ENCODE assay signal across 8 mouse cellular contexts in genomic region chr3:84951698-84952097, GRCm38 (mm10).
DNase-seq lines count a peak whose midpoint lies in the region; ATAC-seq lines count a peak whose summit lies in the region.

No protein-coding gene starts in this region.

- 18% methylated on average over 2 of the region's 2 CpGs for WGBS in kidney, embryonic 14.5 days
- WGBS in embryonic facial prominence, embryonic 12.5 days, result 35% methylated on average over 2 of the region's 2 CpGs
- WGBS in hindbrain, embryonic 15.5 days, result 23% methylated on average over 2 of the region's 2 CpGs
- 35% methylated on average over 2 of the region's 2 CpGs for WGBS in neural tube, embryonic 12.5 days

- no peak for DNase-seq in kidney, postnatal 14 days
- no peak for DNase-seq in Muller cell, postnatal 12 days (ENCODE audit: inconsistent ontology term)
- DNase-seq in spleen, postnatal 14 days (ENCODE audit: low spot score in 2 of 2), result no peak

- ATAC-seq in kidney, embryonic 14.5 days (ENCODE audit: low FRiP score, low TSS enrichment), result peak; percentile 76
- no peak for ATAC-seq in embryonic facial prominence, embryonic 12.5 days (ENCODE audit: insufficient number of reproducible peaks, insufficient read depth, low FRiP score, low TSS enrichment)
- ATAC-seq in hindbrain, embryonic 15.5 days (ENCODE audit: low FRiP score, low read depth), result peak; percentile 73
- ATAC-seq in neural tube, embryonic 12.5 days (ENCODE audit: low FRiP score, low read depth), result peak; percentile 67; the same call in 1 of the 2 replicates
- no peak for ATAC-seq in megakaryocyte progenitor cell, adult 5-6 weeks (replicated peaks; ENCODE audit: poor library complexity)

- H3K4me3 ChIP-seq in kidney, embryonic 14.5 days (ENCODE audit: low read length), result peak overlapping the region; percentile 45
- H3K4me3 ChIP-seq in embryonic facial prominence, embryonic 12.5 days, result peak overlapping the region; percentile 38
- H3K4me3 ChIP-seq in hindbrain, embryonic 15.5 days, result peak overlapping the region; percentile 61
- peak overlapping the region; percentile 47 for H3K4me3 ChIP-seq in neural tube, embryonic 12.5 days

- no peak overlapping the region for H3K27ac ChIP-seq in kidney, embryonic 14.5 days (ENCODE audit: low read depth, low read length)
- H3K27ac ChIP-seq in embryonic facial prominence, embryonic 12.5 days, result peak overlapping the region; percentile 84; the same call in 1 of the 2 replicates
- peak overlapping the region; percentile 93 for H3K27ac ChIP-seq in hindbrain, embryonic 15.5 days (replicated peaks)
- H3K27ac ChIP-seq in neural tube, embryonic 12.5 days, result no peak overlapping the region

- H3K4me2 ChIP-seq in kidney, embryonic 14.5 days (replicated peaks; ENCODE audit: low read depth, low read length), result peak overlapping the region; percentile 52
- peak overlapping the region; percentile 73 for H3K4me2 ChIP-seq in embryonic facial prominence, embryonic 12.5 days (replicated peaks)
- peak overlapping the region; percentile 68 for H3K4me2 ChIP-seq in hindbrain, embryonic 15.5 days
- peak overlapping the region; percentile 68 for H3K4me2 ChIP-seq in neural tube, embryonic 12.5 days (replicated peaks)

- H3K36me3 ChIP-seq in kidney, embryonic 14.5 days (ENCODE audit: control insufficient read depth, insufficient read depth, low read length), result no peaks in the 10 kb centered on the region
- H3K36me3 ChIP-seq in embryonic facial prominence, embryonic 12.5 days, result no peaks in the 10 kb centered on the region
- H3K36me3 ChIP-seq in hindbrain, embryonic 15.5 days, result no peaks in the 10 kb centered on the region
- H3K36me3 ChIP-seq in neural tube, embryonic 12.5 days, result no peaks in the 10 kb centered on the region

- no peak overlapping the region for H3K9ac ChIP-seq in kidney, embryonic 14.5 days (ENCODE audit: low read depth, low read length)
- no peak overlapping the region for H3K9ac ChIP-seq in embryonic facial prominence, embryonic 12.5 days
- peak overlapping the region; percentile 75 for H3K9ac ChIP-seq in hindbrain, embryonic 15.5 days
- H3K9ac ChIP-seq in neural tube, embryonic 12.5 days, result no peak overlapping the region

- no peaks in the 10 kb centered on the region for H3K9me3 ChIP-seq in kidney, embryonic 14.5 days (ENCODE audit: control insufficient read depth, low read length)
- H3K9me3 ChIP-seq in embryonic facial prominence, embryonic 12.5 days, result no peaks in the 10 kb centered on the region
- no peaks in the 10 kb centered on the region for H3K9me3 ChIP-seq in hindbrain, embryonic 15.5 days
- no peaks in the 10 kb centered on the region for H3K9me3 ChIP-seq in neural tube, embryonic 12.5 days

- H3K4me1 ChIP-seq in kidney, embryonic 14.5 days (ENCODE audit: control insufficient read depth, insufficient read depth, low read length), result peaks cover 5% of the 10 kb centered on the region; the same call in 1 of the 2 replicates
- 0 out of 2 replicates have a peak, but pooled peaks cover 6% of the 10 kb centered on the region for H3K4me1 ChIP-seq in embryonic facial prominence, embryonic 12.5 days
- peaks cover 15% of the 10 kb centered on the region; the same call in 1 of the 2 replicates for H3K4me1 ChIP-seq in hindbrain, embryonic 15.5 days (replicated peaks)
- peaks cover 5% of the 10 kb centered on the region for H3K4me1 ChIP-seq in neural tube, embryonic 12.5 days

- H3K27me3 ChIP-seq in kidney, embryonic 14.5 days (ENCODE audit: control insufficient read depth, insufficient read depth, low read length), result no peaks in the 10 kb centered on the region
- H3K27me3 ChIP-seq in embryonic facial prominence, embryonic 12.5 days, result no peaks in the 10 kb centered on the region
- H3K27me3 ChIP-seq in hindbrain, embryonic 15.5 days, result no peaks in the 10 kb centered on the region
- H3K27me3 ChIP-seq in neural tube, embryonic 12.5 days (replicated peaks), result no peaks in the 10 kb centered on the region

Comparison
In these comparisons a context has a peak if more than half of its experiments do, and no peak if none do; other contexts are left out.
1. ATAC-seq: peak in kidney, embryonic 14.5 days (single experiment), hindbrain, embryonic 15.5 days (single experiment) and neural tube, embryonic 12.5 days (single experiment); none in embryonic facial prominence, embryonic 12.5 days (single experiment) and megakaryocyte progenitor cell, adult 5-6 weeks (single experiment).
2. H3K27ac ChIP-seq: peak in embryonic facial prominence, embryonic 12.5 days (single experiment) and hindbrain, embryonic 15.5 days (single experiment); none in kidney, embryonic 14.5 days (single experiment) and neural tube, embryonic 12.5 days (single experiment).
3. Peak in every context shown above with its lines, with median percentiles within 50 percentile points of each other: H3K4me2 ChIP-seq and H3K4me3 ChIP-seq.